In genomic region chr19:5037678-5038571, GRCm38 (mm10) we compare ENCODE assay signal across 8 mouse cellular contexts. TPM values are rescaled to one million over a fixed set of nuclear protein-coding genes. Genes with fewer than 3 reads are reported as not detected.
DNase-seq lines count a peak whose midpoint lies in the region; ATAC-seq and TF ChIP-seq lines count a peak whose summit lies in the region.

No protein-coding gene starts in this region.

- peak overlapping the region; percentile 88 for H3K4me3 ChIP-seq in E14TG2a.4 (replicated peaks; ENCODE audit: low read length)
- H3K4me3 ChIP-seq in brown adipose tissue, adult 24 weeks (ENCODE audit: insufficient read depth, low read depth, low read length): peak overlapping the region; percentile 73
- peak overlapping the region; percentile 97 for H3K4me3 ChIP-seq in forebrain, embryonic 13.5 days
- H3K4me3 ChIP-seq in lung, adult 2 months (replicated peaks; ENCODE audit: extremely low read depth, low read depth, low read length): peak overlapping the region; percentile 99

- peak overlapping the region; percentile 91 for H3K9ac ChIP-seq in forebrain, embryonic 13.5 days

- H3K4me2 ChIP-seq in forebrain, embryonic 13.5 days: peak overlapping the region; percentile 100

- H3K27me3 ChIP-seq in E14TG2a.4 (ENCODE audit: insufficient read depth, low read length): peaks cover 31% of the 10 kb centered on the region
- H3K27me3 ChIP-seq in forebrain, embryonic 13.5 days: no peaks in the 10 kb centered on the region

- no peaks in the 10 kb centered on the region for H3K9me3 ChIP-seq in E14TG2a.4 (ENCODE audit: low read length)
- H3K9me3 ChIP-seq in forebrain, embryonic 13.5 days (replicated peaks): no peaks in the 10 kb centered on the region

- H3K27ac ChIP-seq in brown adipose tissue, adult 24 weeks (replicated peaks; ENCODE audit: low read depth, low read length): no peak overlapping the region
- H3K27ac ChIP-seq in forebrain, embryonic 13.5 days: peak overlapping the region; percentile 82

- WGBS in forebrain, embryonic 13.5 days: 5% methylated on average over 32 of the region's 32 CpGs
- 2% methylated on average over 32 of the region's 32 CpGs for WGBS in lung, adult 2 months

- DNase-seq in heart, postnatal 10 days: peak; percentile 82 to 83
- peak; percentile 86 to 91 for DNase-seq in layer of hippocampus, adult 18-20 months (ENCODE audit: low spot score in 2 of 2)
- DNase-seq in lung, adult 2 months: peak; percentile 62
- DNase-seq in retina, embryonic 14.5 days (ENCODE audit: low spot score): peak; percentile 95
- peak; percentile 64 for DNase-seq in thymus, postnatal 25 days

- peaks cover 56% of the 10 kb centered on the region for H3K4me1 ChIP-seq in E14TG2a.4 (replicated peaks; ENCODE audit: low read depth, low read length)
- peaks cover 8% of the 10 kb centered on the region for H3K4me1 ChIP-seq in brown adipose tissue, adult 24 weeks (ENCODE audit: control insufficient read depth, insufficient read depth, insufficient read length, low read length)
- H3K4me1 ChIP-seq in forebrain, embryonic 13.5 days: peaks cover 43% of the 10 kb centered on the region
- peaks cover 13% of the 10 kb centered on the region for H3K4me1 ChIP-seq in lung, adult 2 months (ENCODE audit: control insufficient read depth, insufficient read depth, low read length)

- ATAC-seq in forebrain, embryonic 13.5 days: peak; percentile 66

- no peak for TF ChIP-seq POLR2A in lung, adult 2 months (IDR thresholded peaks at IDR 0.05; ENCODE audit: borderline replicate concordance, extremely low read depth, low read depth, low read length)

- no peak for TF ChIP-seq CTCF in E14TG2a.4 (conservative IDR thresholded peaks at IDR 0.05; ENCODE audit: low read length)
- TF ChIP-seq CTCF in lung, adult 2 months (IDR thresholded peaks at IDR 0.05; ENCODE audit: insufficient read depth, low read length): no peak

- peaks cover 6% of the 10 kb centered on the region for H3K36me3 ChIP-seq in E14TG2a.4 (ENCODE audit: insufficient read depth, low read length)
- H3K36me3 ChIP-seq in forebrain, embryonic 13.5 days (ENCODE audit: poor library complexity, severe bottlenecking): 0 out of 2 replicates have a peak, but pooled peaks cover 5% of the 10 kb centered on the region

- intact Hi-C loops in heart, postnatal 10 days (cut with DNase I): no loop called here

RNA-seq across cellular contexts. Expression of gene B4gat1, which starts 0.7 kb away (rescaled TPM):
- 9.3 and 10.3 TPM in 2 replicates for polyA plus RNA-seq in brown adipose tissue, adult 24 weeks (2012; ENCODE audit: insufficient read depth, insufficient read length, missing spikeins)
- 39.4 and 40.3 TPM in 2 replicates for polyA plus RNA-seq in forebrain, embryonic 13.5 days (2015; fragmentation: Nextera tagmentation; extraction: Ambion mirVana)
- total RNA-seq in heart, postnatal 10 days (2021): 10 to 100 TPM; 38.3 to 45.5 TPM
- total RNA-seq in layer of hippocampus, adult 18-20 months (2021): 100 to 1,000 TPM; 114 to 120 TPM
- polyA plus RNA-seq in lung, adult 2 months (2012; rRNA removed): 38.0 and 38.7 TPM in 2 replicates

RNA-seq across cellular contexts. Expression of gene AC124502.3, which starts 0.8 kb away (rescaled TPM):
- 2.0 and 3.8 TPM in 2 replicates for polyA plus RNA-seq in brown adipose tissue, adult 24 weeks (2012; ENCODE audit: insufficient read depth, insufficient read length, missing spikeins)
- 3.2 and 3.4 TPM in 2 replicates for polyA plus RNA-seq in forebrain, embryonic 13.5 days (2015; fragmentation: Nextera tagmentation; extraction: Ambion mirVana)
- 1 to 10 TPM; 1.6 to 2.3 TPM for total RNA-seq in heart, postnatal 10 days (2021)
- 1 to 10 TPM; 6.2 to 6.7 TPM for total RNA-seq in layer of hippocampus, adult 18-20 months (2021)
- polyA plus RNA-seq in lung, adult 2 months (2012; rRNA removed): 0.58 and 0.78 TPM in 2 replicates

RNA-seq across cellular contexts. Expression of gene Brms1, which starts 3.2 kb away (rescaled TPM):
- polyA plus RNA-seq in brown adipose tissue, adult 24 weeks (2012; ENCODE audit: insufficient read depth, insufficient read length, missing spikeins): 9.8 and 15.1 TPM in 2 replicates
- 56.0 and 63.2 TPM in 2 replicates for polyA plus RNA-seq in forebrain, embryonic 13.5 days (2015; fragmentation: Nextera tagmentation; extraction: Ambion mirVana)
- total RNA-seq in heart, postnatal 10 days (2021): 10 to 100 TPM; 13.5 to 15.6 TPM
- 10 to 100 TPM; 22.4 to 23.2 TPM for total RNA-seq in layer of hippocampus, adult 18-20 months (2021)
- 36.3 and 40.4 TPM in 2 replicates for polyA plus RNA-seq in lung, adult 2 months (2012; rRNA removed)

RNA-seq across cellular contexts. Expression of gene Rin1, which starts 12.4 kb away (rescaled TPM):
- polyA plus RNA-seq in brown adipose tissue, adult 24 weeks (2012; ENCODE audit: insufficient read depth, insufficient read length, missing spikeins): not detected in 2 replicates
- 0.62 and 0.78 TPM in 2 replicates for polyA plus RNA-seq in forebrain, embryonic 13.5 days (2015; fragmentation: Nextera tagmentation; extraction: Ambion mirVana)
- 1 to 10 TPM; 2.1 to 2.4 TPM for total RNA-seq in heart, postnatal 10 days (2021)
- total RNA-seq in layer of hippocampus, adult 18-20 months (2021): 100 to 1,000 TPM; 106 to 107 TPM
- polyA plus RNA-seq in lung, adult 2 months (2012; rRNA removed): 10.2 and 10.4 TPM in 2 replicates

RNA-seq across cellular contexts. Expression of gene Slc29a2, which starts 14.3 kb away (rescaled TPM):
- 0.71 and 1.9 TPM in 2 replicates for polyA plus RNA-seq in brown adipose tissue, adult 24 weeks (2012; ENCODE audit: insufficient read depth, insufficient read length, missing spikeins)
- 6.9 and 8.3 TPM in 2 replicates for polyA plus RNA-seq in forebrain, embryonic 13.5 days (2015; fragmentation: Nextera tagmentation; extraction: Ambion mirVana)
- total RNA-seq in heart, postnatal 10 days (2021): 10 to 100 TPM; 21.2 to 23.9 TPM
- total RNA-seq in layer of hippocampus, adult 18-20 months (2021): 10 to 100 TPM; 16.0 to 17.5 TPM
- polyA plus RNA-seq in lung, adult 2 months (2012; rRNA removed): 4.3 and 5.9 TPM in 2 replicates
